Mouse (Mus musculus): ENCODE data around the gene Magi3. TPM values are rescaled to one million over a fixed set of nuclear protein-coding genes. Genes with fewer than 3 reads are reported as not detected.

Magi3 gene
- polyA plus RNA-seq, 1 experiment, result 4.1 TPM

- no peak overlapping the region for H3K4me3 ChIP-seq (ENCODE audit: control insufficient read depth, low read depth, low read length)
- no peaks in the 10 kb centered on the region for H3K27me3 ChIP-seq (ENCODE audit: control insufficient read depth, insufficient read depth, low read length)
- H3K27ac ChIP-seq (ENCODE audit: control insufficient read depth, insufficient read depth, low read depth, low read length), result no peak overlapping the region
- H3K4me1 ChIP-seq (ENCODE audit: control insufficient read depth, insufficient read depth, low read length), result no peaks in the 10 kb centered on the region
- no peaks in the 10 kb centered on the region for H3K36me3 ChIP-seq (ENCODE audit: control insufficient read depth, insufficient read depth, low read length)
- no peak for TF ChIP-seq POLR2A (IDR thresholded peaks at IDR 0.05; ENCODE audit: control insufficient read depth, low read depth, low read length)
- no peak for TF ChIP-seq CTCF (IDR thresholded peaks at IDR 0.05; ENCODE audit: control insufficient read depth, insufficient read depth, insufficient replicate concordance, low read depth, low read length)
Measured at GRCm38 (mm10) chr3:104059001-104059622, 161.1 kb downstream of the Magi3 start.

- Histone ChIP-seq H3K4me3 (ENCODE audit: control insufficient read depth, low read depth, low read length) (no peak overlapping the region), H3K36me3 (ENCODE audit: control insufficient read depth, insufficient read depth, low read length) (no peaks in the 10 kb centered on the region), H3K27ac (ENCODE audit: control insufficient read depth, insufficient read depth, low read depth, low read length) (no peak overlapping the region), H3K4me1 (ENCODE audit: control insufficient read depth, insufficient read depth, low read length) (no peaks in the 10 kb centered on the region), H3K27me3 (ENCODE audit: control insufficient read depth, insufficient read depth, low read length) (no peaks in the 10 kb centered on the region)
- TF ChIP-seq CTCF (IDR thresholded peaks at IDR 0.05; ENCODE audit: control insufficient read depth, insufficient read depth, insufficient replicate concordance, low read depth, low read length) (no peak), POLR2A (IDR thresholded peaks at IDR 0.05; ENCODE audit: control insufficient read depth, low read depth, low read length) (no peak)
Measured at GRCm38 (mm10) chr3:104032747-104033146, 187.4 kb downstream of the Magi3 start.

GRCm38 (mm10) chr3:104032086-104032485 lies 188.1 kb downstream of the Magi3 start:
- no peaks in the 10 kb centered on the region for H3K36me3 ChIP-seq (ENCODE audit: control insufficient read depth, insufficient read depth, low read length)
- no peak overlapping the region for H3K4me3 ChIP-seq (ENCODE audit: control insufficient read depth, low read depth, low read length)

GRCm38 (mm10) chr3:104026938-104027337 lies 193.2 kb downstream of the Magi3 start:
- no peaks in the 10 kb centered on the region for H3K27me3 ChIP-seq (ENCODE audit: control insufficient read depth, insufficient read depth, low read length)
- no peak overlapping the region for H3K4me3 ChIP-seq (ENCODE audit: control insufficient read depth, low read depth, low read length)
- no peak for TF ChIP-seq POLR2A (IDR thresholded peaks at IDR 0.05; ENCODE audit: control insufficient read depth, low read depth, low read length)
- H3K36me3 ChIP-seq (ENCODE audit: control insufficient read depth, insufficient read depth, low read length), result no peaks in the 10 kb centered on the region
- no peaks in the 10 kb centered on the region for H3K4me1 ChIP-seq (ENCODE audit: control insufficient read depth, insufficient read depth, low read length)
- no peak overlapping the region for H3K27ac ChIP-seq (ENCODE audit: control insufficient read depth, insufficient read depth, low read depth, low read length)

More at GRCm38 (mm10) chr3:104032086-104032485, 188.1 kb downstream of the Magi3 start:
- H3K27ac ChIP-seq (ENCODE audit: control insufficient read depth, insufficient read depth, low read depth, low read length), result no peak overlapping the region
- H3K4me1 ChIP-seq (ENCODE audit: control insufficient read depth, insufficient read depth, low read length), result no peaks in the 10 kb centered on the region
- TF ChIP-seq CTCF (IDR thresholded peaks at IDR 0.05; ENCODE audit: control insufficient read depth, insufficient read depth, insufficient replicate concordance, low read depth, low read length) (no peak), POLR2A (IDR thresholded peaks at IDR 0.05; ENCODE audit: control insufficient read depth, low read depth, low read length) (no peak)
- H3K27me3 ChIP-seq (ENCODE audit: control insufficient read depth, insufficient read depth, low read length), result no peaks in the 10 kb centered on the region

- TF ChIP-seq POLR2A (IDR thresholded peaks at IDR 0.05; ENCODE audit: control insufficient read depth, low read depth, low read length) (no peak), CTCF (IDR thresholded peaks at IDR 0.05; ENCODE audit: control insufficient read depth, insufficient read depth, insufficient replicate concordance, low read depth, low read length) (no peak)
- Histone ChIP-seq H3K4me1 (ENCODE audit: control insufficient read depth, insufficient read depth, low read length) (no peaks in the 10 kb centered on the region), H3K36me3 (ENCODE audit: control insufficient read depth, insufficient read depth, low read length) (no peaks in the 10 kb centered on the region; the same call in 1 of the 2 replicates), H3K27ac (ENCODE audit: control insufficient read depth, insufficient read depth, low read depth, low read length) (no peak overlapping the region), H3K4me3 (ENCODE audit: control insufficient read depth, low read depth, low read length) (no peak overlapping the region), H3K27me3 (ENCODE audit: control insufficient read depth, insufficient read depth, low read length) (no peaks in the 10 kb centered on the region)
Measured at GRCm38 (mm10) chr3:104020101-104020500, 200.1 kb downstream of the Magi3 start.

GRCm38 (mm10) chr3:104019453-104019852 lies 200.7 kb downstream of the Magi3 start:
- TF ChIP-seq POLR2A (IDR thresholded peaks at IDR 0.05; ENCODE audit: control insufficient read depth, low read depth, low read length) (no peak), CTCF (IDR thresholded peaks at IDR 0.05; ENCODE audit: control insufficient read depth, insufficient read depth, insufficient replicate concordance, low read depth, low read length) (no peak)
- no peaks in the 10 kb centered on the region for H3K27me3 ChIP-seq (ENCODE audit: control insufficient read depth, insufficient read depth, low read length)
- no peak overlapping the region for H3K27ac ChIP-seq (ENCODE audit: control insufficient read depth, insufficient read depth, low read depth, low read length)
- H3K36me3 ChIP-seq (ENCODE audit: control insufficient read depth, insufficient read depth, low read length), result no peaks in the 10 kb centered on the region; the same call in 1 of the 2 replicates
- H3K4me3 ChIP-seq (ENCODE audit: control insufficient read depth, low read depth, low read length), result no peak overlapping the region
- no peaks in the 10 kb centered on the region for H3K4me1 ChIP-seq (ENCODE audit: control insufficient read depth, insufficient read depth, low read length)

- Histone ChIP-seq H3K27me3 (ENCODE audit: control insufficient read depth, insufficient read depth, low read length) (no peaks in the 10 kb centered on the region), H3K27ac (ENCODE audit: control insufficient read depth, insufficient read depth, low read depth, low read length) (no peak overlapping the region), H3K4me1 (ENCODE audit: control insufficient read depth, insufficient read depth, low read length) (no peaks in the 10 kb centered on the region), H3K36me3 (ENCODE audit: control insufficient read depth, insufficient read depth, low read length) (no peaks in the 10 kb centered on the region; the same call in 1 of the 2 replicates), H3K4me3 (ENCODE audit: control insufficient read depth, low read depth, low read length) (no peak overlapping the region)
- TF ChIP-seq POLR2A (IDR thresholded peaks at IDR 0.05; ENCODE audit: control insufficient read depth, low read depth, low read length) (no peak), CTCF (IDR thresholded peaks at IDR 0.05; ENCODE audit: control insufficient read depth, insufficient read depth, insufficient replicate concordance, low read depth, low read length) (no peak)
Measured at GRCm38 (mm10) chr3:104017931-104018330, 202.2 kb downstream of the Magi3 start.
